Mouse (Mus musculus) layer of hippocampus, adult 6 months (tissue): ENCODE data around the gene Dhx32. TPM values are rescaled to one million over a fixed set of nuclear protein-coding genes. Genes with fewer than 3 reads are reported as not detected.

Experiments used
- long read RNA-seq, 2 experiments: library from polyadenylated mRNA; unstranded; transcript quantifications; one replicate each; pipeline ENCODE4 v2.0.0; 2019 to 2020
- polyA plus RNA-seq: library from polyadenylated mRNA; unstranded; fragments of <200 nt; fragmentation: Nextera tagmentation; gene quantifications from 2 replicates; pipeline ENCODE4 v1.2.3, GENCODE M21; 2021

The Dhx32 gene
- 19.8 and 22.1 TPM in 2 replicates for polyA plus RNA-seq
- long read RNA-seq, experiment 1, transcript Dhx32-201 (12 exons, 2,955 nt) = major isoform, 29 of 50 reads
- long read RNA-seq, experiment 1, partial matches to known transcripts = 12 of 50 reads
- long read RNA-seq, experiment 1, other reads (novel, unspliced or antisense) = 8 of 50 reads
- long read RNA-seq, experiment 2, transcript Dhx32-201 (12 exons, 2,955 nt) = major isoform, 158 of 208 reads
- long read RNA-seq, experiment 2, partial matches to known transcripts = 16 of 208 reads
- long read RNA-seq, experiment 2, other reads (novel, unspliced or antisense) = 27 of 208 reads

DNA sequence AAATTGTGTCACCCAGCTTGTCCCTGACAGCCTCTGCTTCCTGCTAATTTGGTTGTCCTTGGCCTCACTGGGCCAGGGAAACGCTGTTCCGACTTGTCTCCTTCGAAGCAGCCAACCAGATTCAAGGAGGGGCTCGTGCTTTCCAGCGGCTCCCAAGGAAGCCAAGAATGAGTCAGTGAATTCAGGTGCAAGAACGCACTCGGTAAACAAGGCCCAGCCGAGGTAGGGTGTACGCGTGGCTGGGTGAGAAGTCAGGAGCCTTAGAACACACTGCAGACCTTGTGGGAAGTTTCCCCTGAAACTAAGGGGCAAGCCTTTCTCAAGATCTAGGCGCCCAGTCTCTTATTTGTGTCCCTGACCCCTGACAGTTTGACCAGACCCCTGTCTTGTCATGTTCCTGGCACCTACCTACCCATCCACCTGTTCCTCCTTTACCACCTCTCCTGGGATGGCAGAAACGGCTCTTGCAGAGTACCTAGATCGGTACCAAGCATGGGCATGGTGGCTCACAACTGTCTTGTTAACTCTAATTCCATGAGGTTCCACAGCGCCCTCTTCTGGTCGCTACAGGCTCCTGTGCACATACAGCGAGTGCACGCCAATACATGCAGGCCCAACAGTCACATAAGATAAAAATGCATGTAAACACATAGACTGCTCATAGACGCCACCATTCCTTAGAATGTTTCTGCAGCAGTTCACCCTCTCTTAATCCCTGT, at the start of gene Dhx32:
Gene Dhx32 (minus strand): TSS at position 10 of the 719 bp plus-strand sequence.

DNA sequence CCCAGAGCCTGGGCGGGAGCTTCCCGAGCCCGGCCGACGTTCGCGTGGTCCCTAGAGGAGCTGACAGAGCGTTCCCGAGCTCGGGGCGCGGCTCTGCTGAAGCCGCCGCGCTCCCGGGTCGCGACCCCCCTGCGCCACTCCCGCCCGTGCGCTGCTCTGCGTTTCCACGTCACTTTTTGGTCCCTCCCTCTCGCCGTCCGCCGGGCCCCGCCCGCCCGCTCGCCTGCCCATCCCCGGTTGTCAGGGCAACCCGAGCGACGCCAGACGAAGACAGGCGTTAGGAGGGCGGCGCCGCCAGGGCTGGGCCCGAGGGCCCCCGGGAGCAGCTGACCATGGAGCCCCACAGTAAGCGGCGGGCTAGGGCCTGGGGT, 5.9 kb downstream of the Dhx32 start, which contains the start of gene Fank1:
Gene Fank1 (plus strand): TSS at position 236 of the 371 bp plus-strand sequence.

DNA sequence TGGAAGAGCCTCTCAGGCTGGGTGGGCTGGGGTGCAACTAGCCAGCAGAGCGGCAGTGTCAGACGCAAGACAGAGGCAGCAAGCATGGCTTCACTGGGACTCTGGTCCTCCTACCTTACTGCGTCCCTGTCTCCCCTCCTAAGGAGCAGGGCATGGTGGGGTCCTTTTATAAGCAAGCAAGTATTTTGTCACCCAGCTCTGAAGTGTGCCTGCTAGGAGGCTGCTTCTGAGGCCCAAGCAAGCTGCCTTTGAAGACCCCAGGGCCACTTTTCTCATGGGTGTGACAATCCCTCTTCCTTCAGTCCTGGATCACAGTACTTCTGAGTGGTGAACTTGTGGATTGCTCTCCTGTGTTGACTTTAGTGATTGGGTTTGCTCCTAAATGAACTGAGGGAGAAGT, 102.6 kb downstream of the Dhx32 start, which contains the start of gene Mmp21:
Gene Mmp21 (minus strand): TSS at position 101 of the 400 bp plus-strand sequence.

Other genes starting within 250 kb of the Dhx32 start
- not detected in 2 replicates for gene Tex36, start 180.6 kb downstream of the Dhx32 start, polyA plus RNA-seq
- 5.4 and 7.2 TPM in 2 replicates for gene Edrf1, start 145.2 kb downstream of the Dhx32 start, polyA plus RNA-seq
- not detected in 2 replicates for gene Mmp21, start 102.7 kb downstream of the Dhx32 start, polyA plus RNA-seq
- 94.8 and 96.2 TPM in 2 replicates for gene Bccip, start 73.4 kb downstream of the Dhx32 start, polyA plus RNA-seq
- 32.4 and 34.1 TPM in 2 replicates for gene Uros, start 72.7 kb downstream of the Dhx32 start, polyA plus RNA-seq
- 3.7 and 3.9 TPM in 2 replicates for gene Fank1, start 5.9 kb downstream of the Dhx32 start, polyA plus RNA-seq